Mouse (Mus musculus): ENCODE measurements around the gene Magoh. TPM values are rescaled to one million over a fixed set of nuclear protein-coding genes. Genes with fewer than 3 reads are reported as not detected.

Magoh gene
- 5.9 and 8.4 TPM in 2 replicates for polyA plus RNA-seq (2012)

DNA sequence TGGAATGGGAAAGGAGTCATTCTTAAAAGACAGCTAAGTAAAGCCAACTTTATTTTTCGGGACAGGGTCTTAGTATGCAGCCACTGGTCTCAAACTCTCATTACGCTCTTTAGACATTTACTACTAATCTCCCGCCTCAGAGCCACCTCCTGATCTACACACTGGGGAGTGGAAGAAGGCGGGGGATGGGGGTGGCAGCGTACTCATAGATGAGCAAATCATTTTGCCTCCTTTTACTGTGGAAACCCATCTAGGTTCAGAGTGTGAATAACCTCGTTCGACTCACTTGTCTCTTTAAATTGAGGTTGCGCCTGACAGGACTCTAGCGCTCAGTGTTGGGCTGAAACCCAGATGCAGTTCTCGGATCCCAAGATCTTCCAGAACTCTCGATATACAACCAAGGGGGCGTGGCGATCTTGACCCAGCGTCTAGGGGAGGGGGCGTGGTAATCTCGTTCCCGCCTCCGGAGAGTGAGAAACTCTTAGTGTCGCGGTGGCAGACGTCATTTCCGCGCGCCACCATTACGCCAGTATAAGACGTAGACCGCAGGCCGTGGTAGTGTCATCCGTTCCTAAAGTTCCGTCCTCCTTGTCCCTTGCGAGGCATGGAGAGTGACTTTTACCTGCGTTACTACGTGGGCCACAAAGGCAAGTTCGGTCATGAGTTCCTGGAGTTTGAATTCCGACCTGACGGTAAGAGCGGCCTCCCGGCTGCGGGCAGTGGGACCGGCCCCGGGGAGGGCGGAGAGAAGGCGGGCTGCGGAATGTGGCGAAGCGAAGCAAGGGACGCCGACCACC lies at the start of gene Magoh:
TSS of gene Magoh (plus strand) at position 502 of the 797 bp plus-strand sequence.

DNA sequence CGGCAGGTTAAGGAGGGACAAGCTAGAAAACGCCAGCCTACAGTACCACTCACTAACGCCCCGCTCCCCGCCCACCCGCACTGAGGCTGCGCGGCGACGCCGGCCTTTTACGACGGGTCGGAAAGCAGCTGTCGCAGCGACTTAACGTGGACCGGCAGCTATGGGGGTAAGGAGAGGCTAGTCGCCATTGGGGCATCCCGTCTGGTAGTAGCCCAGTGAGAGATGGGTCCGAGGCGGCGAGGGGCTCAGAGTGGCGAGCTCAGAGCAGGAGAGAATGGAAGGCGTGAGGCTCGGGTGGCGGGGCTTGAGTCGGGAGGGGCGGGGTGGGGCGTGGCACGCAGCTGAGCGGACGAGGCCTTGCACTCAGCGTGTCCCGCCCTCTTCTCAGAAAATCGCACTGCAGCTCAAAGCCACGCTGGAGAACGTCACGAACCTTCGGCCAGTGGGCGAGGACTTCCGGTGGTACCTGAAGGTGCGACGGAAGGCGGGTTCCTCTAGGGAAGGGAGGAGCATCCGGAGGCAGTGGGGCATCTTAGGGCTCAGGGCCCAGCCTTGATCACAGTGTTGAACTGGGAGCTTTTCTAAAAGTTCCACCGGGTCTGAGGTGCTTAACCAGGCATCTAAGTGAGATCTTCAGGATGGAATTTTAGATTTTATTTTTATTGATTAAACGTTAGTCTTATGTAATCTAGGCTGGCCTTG lies 10.3 kb downstream of the Magoh start, which contains the start of gene 0610037L13Rik:
TSS of gene 0610037L13Rik (plus strand) at position 83 of the 702 bp plus-strand sequence.

DNA sequence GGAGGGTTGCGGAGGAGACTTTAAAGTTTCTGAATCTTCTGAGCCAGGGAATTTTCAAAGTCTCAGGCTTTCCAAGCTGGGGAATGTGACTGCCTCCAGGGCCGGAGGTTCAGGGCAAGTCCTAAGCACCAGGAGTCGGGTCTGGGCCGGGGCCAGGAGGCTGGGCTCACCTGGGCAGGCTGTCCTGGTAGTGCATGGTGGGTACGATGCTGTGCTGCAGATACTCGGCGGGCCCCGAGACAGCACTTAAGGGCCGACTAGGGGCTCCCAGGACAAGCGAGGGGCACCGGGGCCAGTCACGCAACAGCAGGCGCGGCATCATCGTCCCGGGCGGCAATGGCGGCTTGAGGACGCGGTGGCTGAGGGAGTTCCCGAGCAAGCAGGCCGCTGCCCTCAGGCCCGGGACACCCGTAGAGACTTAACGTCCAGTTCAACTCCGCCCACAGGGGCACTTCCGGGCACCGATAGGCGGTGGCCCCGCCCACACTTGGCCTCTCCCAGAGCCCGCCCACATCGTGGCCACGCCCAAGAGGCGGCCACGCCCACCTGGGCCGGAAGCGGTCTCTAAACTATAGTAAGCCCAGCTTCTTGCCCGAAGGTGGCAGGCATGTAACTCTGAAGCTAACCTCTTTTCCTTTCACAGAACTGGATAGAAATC lies 43.7 kb downstream of the Magoh start, which contains the start of gene Cpt2:
TSS of gene Cpt2 (minus strand) at position 466 of the 658 bp plus-strand sequence.

Other genes with a start within 250 kb of the Magoh start
- 0.06 and 0.26 TPM in 2 replicates for gene Dmrtb1, start 195.5 kb upstream of the Magoh start, polyA plus RNA-seq (2012)
- gene Lrp8, start 77.5 kb upstream of the Magoh start, polyA plus RNA-seq (2012): 16.3 and 18.5 TPM in 2 replicates
- 4.6 and 5.3 TPM in 2 replicates for gene 0610037L13Rik, start 10.1 kb downstream of the Magoh start, polyA plus RNA-seq (2012)
- gene Cpt2, start 43.9 kb downstream of the Magoh start, polyA plus RNA-seq (2012): 31.7 and 57.5 TPM in 2 replicates
- gene Slc1a7, start 88.6 kb downstream of the Magoh start, polyA plus RNA-seq (2012): not detected in 2 replicates
- 0.02 TPM in 1 of 2 replicates, not detected in the other for gene Podn, start 216.7 kb downstream of the Magoh start, polyA plus RNA-seq (2012)